Mouse (Mus musculus) forebrain, embryonic 13.5 days (tissue): ENCODE results near the gene Dzip1l. TPM values are rescaled to one million over a fixed set of nuclear protein-coding genes. Genes with fewer than 3 reads are reported as not detected.
"Not testable (repeated sequence)": the region's sequence is repeated elsewhere in the genome, so short reads cannot be mapped to it uniquely, and the experiment has no call there.

ENCODE experiments used
- ATAC-seq: fragments of 200-750 bp; cut with Nextera tagmentation; 2 replicates; pipeline ENCODE4 v1.8.0; 2017
- H3K27ac ChIP-seq: fragments of 300-500 bp; sonication (generic); 2 replicates; pipeline ENCODE4 v1.5.1; 2015; ENCODE audit warnings: inconsistent platforms, mild to moderate bottlenecking, moderate library complexity
- H3K27me3 ChIP-seq: fragments of 300-500 bp; sonication (generic); 2 replicates; pipeline ENCODE4 v1.6.1; 2015; ENCODE audit warnings: mild to moderate bottlenecking, inconsistent platforms
- H3K36me3 ChIP-seq: fragments of 300-500 bp; sonication (generic); 2 replicates; pipeline ENCODE4 v1.6.1; 2015; ENCODE audit warnings: mild to moderate bottlenecking, inconsistent platforms; ENCODE audit not compliant: poor library complexity, severe bottlenecking
- H3K4me1 ChIP-seq: fragments of 300-500 bp; sonication (generic); 2 replicates; pipeline ENCODE4 v1.6.1; 2015; ENCODE audit warnings: inconsistent platforms
- H3K4me2 ChIP-seq: fragments of 300-500 bp; sonication (generic); 2 replicates; pipeline ENCODE4 v1.6.1; 2015; ENCODE audit warnings: inconsistent platforms, mild to moderate bottlenecking, moderate library complexity
- H3K4me3 ChIP-seq: fragments of 300-500 bp; sonication (generic); 2 replicates; pipeline ENCODE4 v1.5.1; 2015; ENCODE audit warnings: mild to moderate bottlenecking, inconsistent platforms
- H3K9ac ChIP-seq: fragments of 300-500 bp; sonication (generic); 2 replicates; pipeline ENCODE4 v1.6.1; 2015; ENCODE audit warnings: mild to moderate bottlenecking, inconsistent platforms
- H3K9me3 ChIP-seq: fragments of 300-500 bp; sonication (generic); replicated peaks from 2 replicates; pipeline ENCODE4 v1.6.1; 2016; ENCODE audit warnings: inconsistent platforms
- WGBS: fragments of 180-500 bp; shearing (Covaris S2); methylation state at CpG from one replicate; pipeline ENCODE4 v1.1.7; 2015; 5-methylcytosine and 5-hydroxymethylcytosine counted together
- polyA plus RNA-seq: library from polyadenylated mRNA; unstranded; fragments of >200 nt; fragmentation: Nextera tagmentation; extraction: Ambion mirVana; gene quantifications from 2 replicates; pipeline ENCODE4 v1.2.1, GENCODE M21; 2015

The Dzip1l gene
- 14.0 and 17.9 TPM in 2 replicates for polyA plus RNA-seq

GRCm38 (mm10) chr9:99629281-99630011 lies at the start of gene Dzip1l:
Gene Dzip1l (plus strand): TSS chr9:99629496.
- WGBS, result under 1% methylated on average over 44 of the region's 44 CpGs
- Histone ChIP-seq H3K27ac (peak within 1 kb of the TSS; percentile 84), H3K9ac (peak within 1 kb of the TSS; percentile 80), H3K4me3 (peak within 1 kb of the TSS; percentile 64), H3K4me1 (peaks cover 34% of the 10 kb centered on the region), H3K9me3 (no peaks in the 10 kb centered on the region), H3K36me3 (no peaks in the 10 kb centered on the region), H3K4me2 (peak within 1 kb of the TSS; percentile 81), H3K27me3 (no peaks in the 10 kb centered on the region)
- peak; percentile 95 for ATAC-seq

GRCm38 (mm10) chr9:99580655-99581054 lies 48.6 kb upstream of the Dzip1l start:
- Histone ChIP-seq H3K9me3 (no peaks in the 10 kb centered on the region), H3K9ac (no peak overlapping the region), H3K4me2 (no peak overlapping the region), H3K27me3 (no peaks in the 10 kb centered on the region), H3K27ac (no peak overlapping the region), H3K4me1 (peaks cover 19% of the 10 kb centered on the region), H3K36me3 (peaks cover 56% of the 10 kb centered on the region), H3K4me3 (no peak overlapping the region)
- ATAC-seq, result peak; percentile 65; the same call in 1 of the 2 replicates
- WGBS, result 49% methylated on average over 2 of the region's 2 CpGs

GRCm38 (mm10) chr9:99587505-99588202 lies 41.6 kb upstream of the Dzip1l start:
- ATAC-seq, result no peak; the same call in 1 of the 2 replicates
- Histone ChIP-seq H3K4me2 (no peak overlapping the region), H3K27ac (no peak overlapping the region), H3K36me3 (peaks cover 25% of the 10 kb centered on the region), H3K4me1 (no peaks in the 10 kb centered on the region), H3K4me3 (no peak overlapping the region), H3K9me3 (no peaks in the 10 kb centered on the region), H3K27me3 (no peaks in the 10 kb centered on the region), H3K9ac (no peak overlapping the region)
- 27% methylated on average over 8 of the region's 8 CpGs for WGBS

GRCm38 (mm10) chr9:99591144-99591543 lies 38.2 kb upstream of the Dzip1l start:
- no peak overlapping the region for H3K27ac ChIP-seq
- no peak overlapping the region for H3K4me2 ChIP-seq
- no peaks in the 10 kb centered on the region for H3K9me3 ChIP-seq
- no peaks in the 10 kb centered on the region for H3K4me1 ChIP-seq
- no peaks in the 10 kb centered on the region for H3K27me3 ChIP-seq
- H3K36me3 ChIP-seq, result no peaks in the 10 kb centered on the region
- ATAC-seq, result no peak
- 75% methylated on average over 8 of the region's 8 CpGs for WGBS
- no peak overlapping the region for H3K9ac ChIP-seq
- H3K4me3 ChIP-seq, result no peak overlapping the region

GRCm38 (mm10) chr9:99599127-99599526 lies 30.2 kb upstream of the Dzip1l start:
- H3K27ac ChIP-seq, H3K9me3 ChIP-seq, H3K27me3 ChIP-seq, H3K9ac ChIP-seq, ATAC-seq, H3K36me3 ChIP-seq, H3K4me3 ChIP-seq, H3K4me1 ChIP-seq, H3K4me2 ChIP-seq: not testable (repeated sequence)
- WGBS, result 95% methylated on average over 6 of the region's 6 CpGs

GRCm38 (mm10) chr9:99603566-99603965 lies 25.7 kb upstream of the Dzip1l start:
- H3K4me3 ChIP-seq, result no peak overlapping the region

GRCm38 (mm10) chr9:99612202-99612601 lies 17.1 kb upstream of the Dzip1l start, which contains the start of gene A4gnt:
Gene A4gnt (plus strand): TSS chr9:99612502.
- Histone ChIP-seq H3K4me2 (no peak within 1 kb of the TSS), H3K4me1 (no peaks in the 10 kb centered on the region), H3K9me3 (no peaks in the 10 kb centered on the region), H3K36me3 (no peaks in the 10 kb centered on the region), H3K4me3 (no peak within 1 kb of the TSS), H3K27me3 (no peaks in the 10 kb centered on the region), H3K27ac (no peak within 1 kb of the TSS), H3K9ac (no peak within 1 kb of the TSS)
- no peak for ATAC-seq
- WGBS, result 49% methylated on average over 2 of the region's 2 CpGs

More at GRCm38 (mm10) chr9:99603566-99603965, 25.7 kb upstream of the Dzip1l start:
- Histone ChIP-seq H3K27ac (no peak overlapping the region), H3K36me3 (no peaks in the 10 kb centered on the region), H3K9me3 (no peaks in the 10 kb centered on the region), H3K4me1 (no peaks in the 10 kb centered on the region), H3K4me2 (no peak overlapping the region), H3K9ac (no peak overlapping the region), H3K27me3 (no peaks in the 10 kb centered on the region)
- WGBS, result 73% methylated on average over 2 of the region's 2 CpGs
- no peak for ATAC-seq

GRCm38 (mm10) chr9:99619688-99620087 lies 9.6 kb upstream of the Dzip1l start:
- Histone ChIP-seq H3K9ac (no peak overlapping the region), H3K27me3 (no peaks in the 10 kb centered on the region), H3K4me3 (no peak overlapping the region), H3K4me1 (no peaks in the 10 kb centered on the region), H3K4me2 (no peak overlapping the region), H3K27ac (no peak overlapping the region), H3K36me3 (no peaks in the 10 kb centered on the region), H3K9me3 (no peaks in the 10 kb centered on the region)
- whole genome bisulfite sequencing, result 93% methylated on average over 8 of the region's 8 CpGs
- no peak for ATAC-seq

- Histone ChIP-seq H3K9me3 (no peaks in the 10 kb centered on the region), H3K36me3 (no peaks in the 10 kb centered on the region), H3K27me3 (no peaks in the 10 kb centered on the region), H3K4me3 (no peak overlapping the region), H3K9ac (no peak overlapping the region), H3K4me2 (no peak overlapping the region), H3K27ac (no peak overlapping the region), H3K4me1 (no peaks in the 10 kb centered on the region)
- 94% methylated on average over 11 of the region's 11 CpGs for WGBS
- ATAC-seq, result no peak
Measured at GRCm38 (mm10) chr9:99620196-99620595, 9.1 kb upstream of the Dzip1l start.

- Histone ChIP-seq H3K27ac (no peak overlapping the region), H3K36me3 (no peaks in the 10 kb centered on the region), H3K4me3 (no peak overlapping the region), H3K9ac (no peak overlapping the region), H3K4me2 (no peak overlapping the region), H3K4me1 (no peaks in the 10 kb centered on the region), H3K27me3 (no peaks in the 10 kb centered on the region), H3K9me3 (no peaks in the 10 kb centered on the region)
- no peak for ATAC-seq
- 78% methylated on average over 1 of the region's 1 CpGs for WGBS
Measured at GRCm38 (mm10) chr9:99622034-99622433, 7.3 kb upstream of the Dzip1l start.

- 73% methylated on average over 2 of the region's 2 CpGs for WGBS
- Histone ChIP-seq H3K4me2 (no peak overlapping the region), H3K27me3 (no peaks in the 10 kb centered on the region), H3K9ac (no peak overlapping the region), H3K4me1 (no peaks in the 10 kb centered on the region), H3K36me3 (no peaks in the 10 kb centered on the region), H3K27ac (no peak overlapping the region), H3K4me3 (no peak overlapping the region), H3K9me3 (no peaks in the 10 kb centered on the region)
- ATAC-seq, result no peak
Measured at GRCm38 (mm10) chr9:99622966-99623365, 6.3 kb upstream of the Dzip1l start.

- no peak for ATAC-seq
- Histone ChIP-seq H3K36me3 (no peaks in the 10 kb centered on the region), H3K9me3 (no peaks in the 10 kb centered on the region), H3K27ac (no peak overlapping the region), H3K4me1 (peaks cover 6% of the 10 kb centered on the region; the same call in 1 of the 2 replicates), H3K9ac (no peak overlapping the region), H3K27me3 (no peaks in the 10 kb centered on the region), H3K4me3 (no peak overlapping the region), H3K4me2 (no peak overlapping the region)
- 85% methylated on average over 6 of the region's 6 CpGs for WGBS
Measured at GRCm38 (mm10) chr9:99624117-99624516, 5.2 kb upstream of the Dzip1l start.
